In genomic region chr6:108503651-108504050, GRCm38 (mm10) we compare ENCODE assay signal across 15 mouse cellular contexts.
DNase-seq lines count a peak whose midpoint lies in the region; ATAC-seq lines count a peak whose summit lies in the region.
"Had no signal": no experiment of that assay in that cellular context is flagged by ENCODE, and none has a peak within 500 bp of the region (broad histone marks: within the 10 kb centered on the region; RNA-seq: fewer than 3 reads in every experiment).

No protein-coding gene starts in this region.

- peak; percentile 95 for ATAC-seq in granulocyte monocyte progenitor cell, adult 5-6 weeks (replicated peaks; ENCODE audit: poor library complexity, severe bottlenecking)
- ATAC-seq in megakaryocyte, adult 5-6 weeks (ENCODE audit: poor library complexity, severe bottlenecking): peak; percentile 96
- ATAC-seq in midbrain, embryonic 16.5 days: no peak
- ATAC-seq: intestine, embryonic 15.5 days had no signal

- peak; percentile 13 for DNase-seq in lung, postnatal 10 days
- no peak for DNase-seq in lung, postnatal 14 days
- DNase-seq in thymus, postnatal 4 days: peak; percentile 27
- no peak for DNase-seq in adrenal gland, postnatal 36 days
- no peak for DNase-seq in layer of hippocampus, adult 8-10 months (ENCODE audit: low spot score in 2 of 2)
- DNase-seq: cerebellum, adult 9-11 months; heart, postnatal 36 days; lung, embryonic 14.5 days; right cerebral cortex, postnatal 4 days had no signal

- WGBS in midbrain, embryonic 16.5 days: 90% methylated on average over 5 of the region's 5 CpGs

- H3K4me1 ChIP-seq in midbrain, embryonic 16.5 days (ENCODE audit: control insufficient read depth, insufficient read depth, low read length): no peaks in the 10 kb centered on the region
- H3K4me1 ChIP-seq: intestine, embryonic 15.5 days had no signal

- no peak overlapping the region for H3K9ac ChIP-seq in midbrain, embryonic 16.5 days (ENCODE audit: low read depth, low read length)
- H3K9ac ChIP-seq: intestine, embryonic 15.5 days; lung, embryonic 14.5 days had no signal

- H3K27ac ChIP-seq in midbrain, embryonic 16.5 days (ENCODE audit: low read length): no peak overlapping the region
- H3K27ac ChIP-seq: embryonic facial prominence, embryonic 10.5 days; heart, embryonic 10.5 days; intestine, embryonic 15.5 days had no signal

- no peaks in the 10 kb centered on the region for H3K27me3 ChIP-seq in midbrain, embryonic 16.5 days (ENCODE audit: control insufficient read depth, insufficient read depth, low read depth, low read length)
- H3K27me3 ChIP-seq: intestine, embryonic 15.5 days had no signal

- H3K9me3 ChIP-seq in midbrain, embryonic 16.5 days (replicated peaks; ENCODE audit: control insufficient read depth, low read length, poor library complexity, severe bottlenecking): no peaks in the 10 kb centered on the region
- H3K9me3 ChIP-seq: embryonic facial prominence, embryonic 10.5 days; heart, embryonic 10.5 days; intestine, embryonic 15.5 days had no signal

- no peaks in the 10 kb centered on the region for H3K36me3 ChIP-seq in midbrain, embryonic 16.5 days (ENCODE audit: control insufficient read depth, insufficient read depth, low read length)
- H3K36me3 ChIP-seq: intestine, embryonic 15.5 days had no signal

- H3K4me3 ChIP-seq in midbrain, embryonic 16.5 days (ENCODE audit: low read depth, low read length): no peak overlapping the region
- H3K4me3 ChIP-seq: embryonic facial prominence, embryonic 10.5 days; heart, embryonic 10.5 days; intestine, embryonic 15.5 days had no signal

- no peak overlapping the region for H3K4me2 ChIP-seq in midbrain, embryonic 16.5 days (ENCODE audit: low read length)
- H3K4me2 ChIP-seq: intestine, embryonic 15.5 days; lung, embryonic 14.5 days had no signal

Comparison
In these comparisons a context has a peak if more than half of its experiments do, and no peak if none do; other contexts are left out.
1. DNase-seq: peak in lung, postnatal 10 days (single experiment) and thymus, postnatal 4 days (single experiment); none in lung, postnatal 14 days (single experiment), adrenal gland, postnatal 36 days (0 of 2) and layer of hippocampus, adult 8-10 months (0 of 2).